Mouse (Mus musculus) liver, adult 2 months (tissue): Measurements from ENCODE around the gene Lrrc8c. TPM values are rescaled to one million over a fixed set of nuclear protein-coding genes. Genes with fewer than 3 reads are reported as not detected.
A peak's percentile ranks its signal among the peaks of the same experiment; 100 is the strongest.

Experiments used
- DNase-seq: peaks from one replicate; pipeline ENCODE4 v3.0.0-alpha.2; 2011; ENCODE audit warnings: low read depth, low spot score; ENCODE audit errors: extremely low read depth
- H3K27ac ChIP-seq: fragments of 200-500 bp; replicated peaks from 2 replicates; pipeline ENCODE4 v1.5.1; 2012; ENCODE audit warnings: low read depth, mild to moderate bottlenecking, control low read depth, inconsistent platforms, low read length; ENCODE audit not compliant: insufficient read depth
- H3K27me3 ChIP-seq: fragments of 200-500 bp; 2 replicates; pipeline ENCODE4 v1.6.1; 2012; ENCODE audit warnings: mild to moderate bottlenecking, moderate library complexity, low read length, inconsistent platforms; ENCODE audit not compliant: control insufficient read depth, insufficient read depth
- H3K36me3 ChIP-seq: fragments of 200-500 bp; 2 replicates; pipeline ENCODE4 v1.6.1; 2012; ENCODE audit warnings: low read length, inconsistent platforms; ENCODE audit not compliant: control insufficient read depth, insufficient read depth
- H3K4me1 ChIP-seq: fragments of 200-500 bp; 2 replicates; pipeline ENCODE4 v1.6.1; 2011; ENCODE audit warnings: low read length; ENCODE audit not compliant: control insufficient read depth, insufficient read depth
- H3K4me3 ChIP-seq: fragments of 200-500 bp; 2 replicates; pipeline ENCODE4 v1.5.1; 2011; ENCODE audit warnings: low read depth, mild to moderate bottlenecking, control low read depth, low read length, moderate library complexity; ENCODE audit not compliant: insufficient read depth
- H3K79me2 ChIP-seq: fragments of 200-500 bp; 2 replicates; pipeline ENCODE4 v1.6.1; 2012; ENCODE audit warnings: inconsistent platforms, mild to moderate bottlenecking, low read length, moderate library complexity; ENCODE audit not compliant: control insufficient read depth, insufficient read depth
- H3K9ac ChIP-seq: fragments of 200-500 bp; 2 replicates; pipeline ENCODE4 v1.6.1; 2012; ENCODE audit warnings: low read depth, mild to moderate bottlenecking, control low read depth, inconsistent platforms, low read length
- CTCF ChIP-seq: fragments of 200-500 bp; IDR thresholded peaks from 2 replicates; pipeline ENCODE4 v1.5.1; 2011; ENCODE audit warnings: low read depth, low read length, control low read depth
- POLR2A ChIP-seq: fragments of 200-500 bp; IDR thresholded peaks from 2 replicates; pipeline ENCODE4 v1.6.1; 2011; ENCODE audit warnings: low read length, control low read depth; ENCODE audit not compliant: insufficient read depth; ENCODE audit errors: extremely low read depth
- WGBS: fragments of 180-500 bp; shearing (Covaris S2); methylation state at CpG from one replicate; pipeline ENCODE4 v1.1.7; 2018; 5-methylcytosine and 5-hydroxymethylcytosine counted together
- polyA plus RNA-seq: library from polyadenylated mRNA; depleted of rRNA; stranded (reverse); fragments of >200 nt; gene quantifications from 2 replicates; pipeline ENCODE4 v1.2.3, GENCODE M21; 2012
- total RNA-seq: library from RNA; depleted of rRNA; stranded (reverse); fragments of >200 nt; gene quantifications from 2 replicates; pipeline ENCODE4 v1.2.3, GENCODE M21; 2014

The Lrrc8c gene
- total and polyA plus RNA-seq, 2 experiments: 1.5 to 3.3 TPM

DNA sequence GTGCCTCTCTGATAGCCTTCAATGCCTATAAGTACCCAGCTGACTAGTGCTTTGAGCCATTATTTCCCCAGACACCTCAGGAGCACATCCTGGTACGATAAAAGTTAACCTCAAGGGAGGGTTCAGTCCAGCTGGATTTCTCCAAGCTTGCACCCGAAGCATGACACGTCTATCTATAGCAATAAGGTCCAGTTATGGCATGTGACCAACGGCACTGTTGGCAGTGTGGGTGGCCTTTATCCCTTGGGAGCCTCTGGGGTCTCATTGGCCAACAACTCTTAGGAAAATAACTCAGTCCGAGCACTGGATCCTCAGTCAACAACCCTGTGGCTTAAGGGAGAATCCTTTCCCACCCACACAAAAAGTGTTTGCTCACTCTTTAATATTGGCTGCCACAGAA is 55.6 kb downstream of the Lrrc8c start:
- Histone ChIP-seq H3K27me3 (no peaks in the 10 kb centered on the region), H3K79me2 (no peaks in the 10 kb centered on the region; the same call in 1 of the 2 replicates), H3K9ac (no peak overlapping the region), H3K36me3 (no peaks in the 10 kb centered on the region), H3K4me1 (no peaks in the 10 kb centered on the region), H3K4me3 (no peak overlapping the region), H3K27ac (no peak overlapping the region)
- DNase-seq: no peak
- no peak for TF ChIP-seq POLR2A
- TF ChIP-seq CTCF: no peak
- 86% methylated on average over 5 of the region's 5 CpGs for WGBS

DNA sequence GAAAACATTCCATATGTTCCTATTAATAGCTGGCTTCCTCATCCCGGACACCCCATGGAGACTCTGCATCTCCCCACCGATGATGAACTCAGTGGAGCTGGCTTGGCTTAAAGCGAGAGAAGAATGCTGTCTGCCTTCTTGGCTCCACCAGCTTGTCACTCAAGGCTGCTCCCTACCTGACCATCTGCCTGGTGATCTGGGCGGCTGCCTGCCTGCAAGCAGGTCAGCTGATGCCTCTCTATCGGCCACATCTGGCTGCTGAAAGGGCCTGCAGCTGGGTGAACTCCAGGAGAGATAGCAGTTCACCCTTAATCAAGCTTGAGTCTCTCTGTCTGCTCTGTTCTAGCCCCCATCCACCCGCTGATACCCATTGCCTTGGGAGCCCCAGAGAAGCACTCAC is 56.7 kb downstream of the Lrrc8c start:
- Histone ChIP-seq H3K79me2 (no peaks in the 10 kb centered on the region), H3K36me3 (no peaks in the 10 kb centered on the region), H3K9ac (no peak overlapping the region), H3K4me1 (no peaks in the 10 kb centered on the region), H3K4me3 (no peak overlapping the region), H3K27ac (no peak overlapping the region), H3K27me3 (no peaks in the 10 kb centered on the region)
- 81% methylated on average over 6 of the region's 6 CpGs for WGBS
- no peak for TF ChIP-seq POLR2A
- no peak for TF ChIP-seq CTCF
- DNase-seq: no peak

DNA sequence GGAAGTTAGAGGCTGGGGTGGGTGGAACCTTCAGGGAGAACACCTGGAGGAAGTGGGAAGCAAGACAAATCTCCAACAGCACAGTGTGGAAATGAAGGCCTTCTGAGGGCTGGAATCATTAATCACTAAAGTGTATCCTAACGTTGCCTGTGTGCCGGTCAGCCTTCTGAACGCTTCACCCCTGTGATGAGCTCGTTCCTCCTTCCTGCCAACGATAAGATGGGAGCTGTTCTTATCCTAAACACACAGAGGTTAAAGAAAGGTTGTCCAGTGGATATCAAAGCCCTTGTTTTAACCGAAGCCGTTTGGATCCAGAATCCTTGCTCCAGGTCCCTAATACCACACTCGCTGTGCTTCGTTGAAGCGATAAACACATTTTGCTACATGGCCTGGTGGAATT is 61.7 kb downstream of the Lrrc8c start:
- Histone ChIP-seq H3K27me3 (no peaks in the 10 kb centered on the region), H3K9ac (no peak overlapping the region), H3K4me3 (no peak overlapping the region), H3K36me3 (no peaks in the 10 kb centered on the region), H3K4me1 (0 out of 2 replicates have a peak, but pooled peaks cover 1% of the 10 kb centered on the region), H3K79me2 (no peaks in the 10 kb centered on the region), H3K27ac (no peak overlapping the region)
- DNase-seq: no peak
- TF ChIP-seq POLR2A: no peak
- no peak for TF ChIP-seq CTCF
- WGBS: 79% methylated on average over 10 of the region's 10 CpGs

DNA sequence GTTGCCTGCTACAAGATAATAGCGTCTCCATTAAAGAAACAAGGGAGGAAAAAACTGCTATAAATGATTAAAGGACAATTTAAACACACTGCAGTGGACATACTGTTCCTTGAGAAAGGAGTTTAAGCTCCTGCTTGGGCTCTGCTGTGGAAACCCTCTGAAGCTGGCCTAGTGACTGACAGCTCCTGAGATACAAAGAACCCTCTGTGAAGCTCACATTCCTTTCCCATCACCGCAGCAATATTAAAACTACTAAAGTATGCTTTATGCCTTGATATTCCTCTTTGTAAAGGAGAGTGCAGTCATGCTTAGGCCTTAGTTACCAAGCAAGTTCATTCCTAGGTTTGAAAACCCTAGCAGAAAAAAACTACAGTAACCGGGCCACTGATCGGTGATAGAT is 66.7 kb downstream of the Lrrc8c start:
- H3K36me3 ChIP-seq: no peaks in the 10 kb centered on the region
- peak overlapping the region; percentile 38; the same call in 1 of the 2 replicates for H3K27ac ChIP-seq
- DNase-seq: no peak
- H3K27me3 ChIP-seq: no peaks in the 10 kb centered on the region
- TF ChIP-seq CTCF: no peak
- no peak for TF ChIP-seq POLR2A
- H3K79me2 ChIP-seq: no peaks in the 10 kb centered on the region
- 0 out of 2 replicates have a peak, but pooled peaks cover 1% of the 10 kb centered on the region for H3K4me1 ChIP-seq
- no peak overlapping the region for H3K4me3 ChIP-seq
- 81% methylated on average over 4 of the region's 4 CpGs for WGBS
- H3K9ac ChIP-seq: no peak overlapping the region

DNA sequence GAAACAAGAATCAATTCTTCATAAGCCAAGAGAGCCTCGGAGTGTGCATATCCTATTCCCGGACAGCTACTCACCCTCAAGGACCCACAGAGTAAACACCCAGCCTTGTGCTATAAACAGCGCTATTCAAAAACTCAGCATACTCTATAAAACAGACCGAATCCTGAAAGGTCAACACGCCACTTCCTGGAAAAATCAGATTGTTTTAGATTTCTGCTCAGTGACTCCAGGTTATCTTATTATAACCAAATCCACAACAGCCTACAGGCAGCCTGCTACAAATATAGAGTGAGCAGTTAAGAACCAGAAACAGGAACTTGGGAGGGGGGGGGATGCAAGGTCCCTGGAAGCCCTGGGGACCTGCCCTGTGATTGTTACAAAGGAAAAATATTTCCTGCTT is 67.5 kb downstream of the Lrrc8c start:
- Histone ChIP-seq H3K9ac (no peak overlapping the region), H3K27me3 (no peaks in the 10 kb centered on the region), H3K4me3 (no peak overlapping the region), H3K36me3 (no peaks in the 10 kb centered on the region), H3K79me2 (no peaks in the 10 kb centered on the region), H3K27ac (no peak overlapping the region), H3K4me1 (0 out of 2 replicates have a peak, but pooled peaks cover 1% of the 10 kb centered on the region)
- TF ChIP-seq POLR2A (no peak), CTCF (no peak)
- DNase-seq: no peak
- 61% methylated on average over 5 of the region's 5 CpGs for WGBS

DNA sequence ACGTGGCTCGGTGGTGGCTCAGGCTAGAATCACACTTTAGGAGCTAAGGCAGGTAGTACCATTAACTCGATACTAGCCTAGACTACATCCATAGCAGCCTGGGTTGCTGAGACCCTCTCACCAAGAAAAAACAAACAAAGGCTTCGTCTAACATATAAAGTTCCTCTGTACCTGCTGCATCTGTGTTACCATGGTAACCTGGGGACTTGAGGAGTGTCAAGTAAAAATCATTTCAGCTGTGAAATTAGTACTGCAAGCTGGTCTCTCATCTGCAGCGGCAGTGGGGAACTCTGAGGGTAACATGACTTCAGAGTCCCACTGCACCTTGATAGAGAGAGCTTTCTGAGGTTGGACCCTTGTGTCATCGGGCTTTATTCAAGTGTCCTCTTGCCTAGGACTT is 68.3 kb downstream of the Lrrc8c start:
- Histone ChIP-seq H3K27me3 (no peaks in the 10 kb centered on the region), H3K4me3 (no peak overlapping the region), H3K27ac (no peak overlapping the region), H3K36me3 (no peaks in the 10 kb centered on the region), H3K79me2 (no peaks in the 10 kb centered on the region), H3K4me1 (0 out of 2 replicates have a peak, but pooled peaks cover 1% of the 10 kb centered on the region), H3K9ac (no peak overlapping the region)
- no peak for DNase-seq
- WGBS: 83% methylated on average over 6 of the region's 6 CpGs
- no peak for TF ChIP-seq CTCF
- no peak for TF ChIP-seq POLR2A
